Mouse (Mus musculus) gastrocnemius, postnatal 4 days (tissue): ENCODE results near the gene Fam114a2. TPM values are rescaled to one million over a fixed set of nuclear protein-coding genes. Genes with fewer than 3 reads are reported as not detected.

Experiments used
- DNase-seq, 2 experiments: peaks; one replicate each; pipeline ENCODE4 v3.0.0; 2021 to 2022; ENCODE audit warnings: low spot score in 2 of 2, mixed read lengths in 2 of 2
- total RNA-seq, 2 experiments: library from RNA; stranded (reverse); gene quantifications; 2 replicates each; pipeline ENCODE4 v1.2.3; 2021

Fam114a2 gene
- total RNA-seq, 2 experiments from 2014 or later: 36.9 to 44.9 TPM

DNA sequence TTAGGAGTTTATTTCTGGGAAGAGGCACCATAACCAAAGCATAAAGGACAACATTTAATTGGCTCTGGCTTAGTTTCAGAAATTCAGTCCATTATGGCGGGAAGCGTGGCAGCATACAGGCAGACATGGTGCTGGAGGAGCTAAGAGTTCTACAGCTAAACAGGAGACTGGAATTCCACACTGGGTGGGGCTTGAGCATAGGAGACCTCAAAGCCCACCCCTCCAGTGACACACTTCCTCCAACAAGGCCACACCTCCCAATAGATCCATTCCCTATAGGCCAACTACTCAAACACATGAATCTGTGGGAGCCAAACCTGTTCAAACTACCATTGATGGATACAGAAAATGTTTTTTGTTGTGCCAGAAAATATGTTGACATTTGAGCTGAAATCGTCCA lies 2.8 kb upstream of the Fam114a2 start:
- no peak for DNase-seq

- DNase-seq: no peak
Measured at GRCm38 (mm10) chr11:57519304-57519703, 887 bp upstream of the Fam114a2 start.

DNA sequence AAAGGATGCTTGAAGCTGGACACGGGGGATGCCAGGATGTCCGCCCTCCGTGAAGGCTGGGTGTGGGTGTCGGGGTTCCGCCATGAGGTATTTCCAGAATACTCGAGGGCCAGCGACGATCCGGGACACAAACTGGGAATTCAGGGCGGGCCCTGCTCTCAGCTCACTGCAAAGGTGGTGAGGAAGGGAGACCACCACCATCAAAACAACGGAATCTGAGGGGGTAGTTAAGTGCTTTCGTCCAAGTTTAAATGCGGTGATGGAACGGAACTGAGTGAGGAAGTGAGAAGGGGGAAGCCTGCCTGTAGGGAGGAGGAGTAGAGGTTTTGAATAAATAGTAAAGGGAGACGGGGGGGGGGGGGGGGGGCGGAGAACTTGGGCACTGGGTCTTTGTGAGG lies 333 bp upstream of the Fam114a2 start:
- DNase-seq: no peak

DNA sequence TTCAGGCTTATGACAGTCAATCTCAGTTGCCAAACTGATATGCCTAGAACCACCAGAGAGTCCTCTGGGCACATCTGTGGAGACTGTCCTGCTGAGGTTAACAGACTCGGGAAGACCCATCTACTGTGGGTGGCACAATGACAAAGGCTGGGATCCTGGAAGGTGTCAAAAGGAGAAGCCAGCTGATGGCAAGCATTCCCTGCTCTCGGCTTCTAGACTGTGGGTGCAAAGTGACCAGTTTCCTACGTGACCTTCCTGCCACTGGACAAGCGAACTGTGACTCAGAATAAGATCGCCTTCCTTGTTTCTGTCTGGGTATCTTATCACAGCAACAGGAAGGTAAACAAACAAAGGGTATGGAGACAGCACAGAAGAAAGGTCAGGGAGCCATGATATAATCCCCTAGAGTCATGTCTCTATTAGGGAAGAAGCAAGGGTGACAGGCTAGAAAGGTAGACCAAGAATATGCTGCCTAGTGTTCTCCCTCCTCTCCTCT lies 1.4 kb downstream of the Fam114a2 start:
- DNase-seq: no peak

GRCm38 (mm10) chr11:57515218-57515617 lies 3.2 kb downstream of the Fam114a2 start:
- DNase-seq: no peak

DNA sequence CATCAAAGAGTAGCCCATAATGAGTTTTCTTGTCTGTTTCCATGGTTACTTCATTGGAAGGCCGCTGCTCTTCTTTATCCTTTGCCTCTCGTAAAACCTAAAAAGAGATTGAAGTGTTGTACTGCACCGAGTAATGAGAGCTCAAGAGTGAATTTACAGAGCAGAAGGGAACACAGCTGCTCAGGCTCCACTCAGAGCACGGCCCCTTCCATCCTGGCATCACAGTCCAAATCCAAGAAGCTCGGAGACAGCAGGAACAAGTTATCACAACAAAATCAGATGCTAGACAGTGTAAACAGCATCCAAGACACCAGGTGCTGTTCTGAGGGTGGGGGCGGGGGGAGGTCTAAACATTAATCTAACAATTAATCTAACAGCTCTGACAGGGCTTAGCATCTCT lies 11.5 kb downstream of the Fam114a2 start:
- DNase-seq: no peak

DNA sequence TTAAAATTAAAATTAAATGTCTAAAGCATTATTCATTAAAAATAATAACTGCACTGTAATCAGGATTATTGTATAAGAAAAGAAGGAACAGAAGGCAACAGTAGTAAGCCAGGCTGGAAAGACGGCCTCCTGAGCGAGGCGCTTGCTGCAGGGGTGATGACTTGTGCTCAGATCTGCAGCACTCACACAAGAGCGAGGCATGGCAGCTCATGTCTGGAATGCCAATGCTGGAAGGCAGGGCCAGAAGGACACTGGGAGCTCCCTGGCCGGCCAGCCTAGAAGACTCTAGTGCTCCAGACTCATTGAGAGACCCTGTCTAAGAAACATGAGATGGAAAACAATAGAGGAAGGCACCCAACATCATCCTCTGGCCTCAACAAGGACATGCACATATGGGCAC lies 15.3 kb downstream of the Fam114a2 start:
- DNase-seq: no peak

GRCm38 (mm10) chr11:57498215-57498614 lies 20.2 kb downstream of the Fam114a2 start:
- no peak for DNase-seq

DNA sequence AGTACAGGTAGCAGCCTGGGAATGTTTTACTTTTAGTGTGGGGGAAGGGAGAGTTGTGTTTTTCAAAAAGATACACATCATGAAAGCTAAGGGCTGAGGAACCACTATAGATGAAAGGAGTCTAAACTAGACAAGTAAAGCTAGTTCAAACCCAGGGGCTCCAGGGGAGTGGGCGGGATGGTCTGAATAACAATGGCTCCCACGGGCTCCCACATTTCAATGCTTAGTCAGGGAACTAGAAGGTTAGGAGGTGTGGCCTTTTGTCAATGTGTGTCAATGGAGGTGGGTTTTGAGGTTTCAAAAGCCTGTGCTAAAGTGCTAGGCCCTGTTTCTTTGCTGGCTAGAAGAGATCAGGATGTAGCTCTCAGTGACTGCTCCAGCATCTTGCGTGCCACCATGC lies 20.7 kb downstream of the Fam114a2 start:
- DNase-seq: no peak

- no peak for DNase-seq
Measured at GRCm38 (mm10) chr11:57496462-57497039, 21.9 kb downstream of the Fam114a2 start.

DNA sequence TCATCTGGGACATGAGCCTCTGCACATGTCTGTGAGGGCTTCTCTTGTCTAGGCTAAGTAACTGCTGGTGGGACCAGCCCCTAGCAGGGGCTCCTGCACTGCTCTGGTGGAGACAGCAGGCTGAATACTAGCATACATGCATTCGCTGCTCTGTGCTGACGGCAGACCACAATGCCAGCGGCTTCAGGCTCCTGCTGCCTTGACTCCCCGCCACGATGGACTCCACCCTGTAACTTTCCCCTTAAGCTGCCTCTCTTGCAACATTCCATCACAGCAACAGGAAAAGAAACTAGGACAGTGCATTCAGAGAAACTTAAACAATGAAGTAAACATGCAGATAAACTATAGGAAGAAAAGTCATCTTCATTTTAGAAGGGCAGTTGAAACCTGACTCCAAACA lies 30.0 kb downstream of the Fam114a2 start:
- DNase-seq: no peak

- no peak for DNase-seq
Measured at GRCm38 (mm10) chr11:57478077-57478476, 40.3 kb downstream of the Fam114a2 start.

DNA sequence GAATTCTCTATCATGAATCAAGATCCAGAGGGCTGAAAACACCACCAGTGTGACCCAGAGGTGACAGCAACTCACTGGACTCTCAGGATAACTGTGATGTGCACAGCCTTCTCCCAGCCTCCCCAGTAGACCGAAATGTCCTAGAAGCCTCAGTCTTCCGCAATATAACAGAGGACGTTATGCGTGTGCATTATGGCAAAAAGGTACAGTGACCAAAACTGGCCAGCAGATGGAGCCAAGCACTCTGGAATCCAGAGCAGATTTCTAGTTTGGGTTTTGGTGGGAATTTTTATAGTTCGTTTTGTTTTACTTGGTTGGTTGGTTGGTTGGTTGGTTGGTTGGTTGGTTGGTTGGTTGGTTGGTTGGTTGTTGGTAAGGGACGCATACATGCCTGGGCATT lies 43.3 kb downstream of the Fam114a2 start:
- peak in 1 of 2 experiments; percentile 38 for DNase-seq

GRCm38 (mm10) chr11:57474296-57474941 lies 44.0 kb downstream of the Fam114a2 start:
- no peak for DNase-seq

- DNase-seq: no peak
Measured at GRCm38 (mm10) chr11:57470979-57471378, 47.4 kb downstream of the Fam114a2 start.

DNA sequence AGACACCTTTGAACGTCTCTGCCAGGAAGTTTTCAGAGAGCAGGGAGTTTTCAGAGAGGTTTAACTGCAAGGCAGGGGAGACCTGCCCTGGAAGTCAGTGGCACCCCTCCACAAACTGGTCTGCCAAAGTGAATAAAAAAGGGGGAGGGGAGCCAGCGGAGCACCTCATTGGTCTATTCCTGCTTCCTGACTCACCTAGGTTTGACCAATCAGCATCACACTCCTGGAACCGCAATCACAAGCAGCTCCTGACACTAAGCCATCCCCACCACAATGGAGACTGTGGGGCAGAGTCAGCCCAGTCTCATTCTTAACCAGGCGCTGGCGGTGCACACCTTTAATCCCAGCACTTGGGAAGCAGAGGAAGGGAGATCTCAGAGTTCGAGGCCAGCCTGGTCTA lies 48.4 kb downstream of the Fam114a2 start:
- no peak for DNase-seq

DNA sequence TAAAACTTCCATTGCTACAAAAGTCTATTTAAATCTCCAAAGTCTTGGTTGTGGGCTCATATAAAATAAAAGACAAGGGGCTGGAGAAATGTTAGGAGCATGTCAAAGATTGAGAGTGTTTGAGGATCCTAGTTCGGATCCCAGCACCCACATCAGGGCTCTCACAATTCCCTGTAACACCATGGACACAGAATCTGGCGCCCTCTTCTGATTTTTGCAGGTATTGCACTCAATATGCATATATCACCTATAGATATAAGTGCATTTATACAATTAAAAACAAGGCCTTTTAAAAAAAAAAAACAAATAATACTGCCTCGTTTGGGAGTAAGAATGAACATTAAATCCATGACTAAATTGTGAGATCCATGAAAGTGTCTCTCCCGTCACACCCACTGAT lies 49.7 kb downstream of the Fam114a2 start:
- DNase-seq: no peak

GRCm38 (mm10) chr11:57467159-57468110 lies 51.0 kb downstream of the Fam114a2 start:
- DNase-seq: peak; percentile 53 to 63

- DNase-seq: no peak
Measured at GRCm38 (mm10) chr11:57465844-57466243, 52.6 kb downstream of the Fam114a2 start.

DNA sequence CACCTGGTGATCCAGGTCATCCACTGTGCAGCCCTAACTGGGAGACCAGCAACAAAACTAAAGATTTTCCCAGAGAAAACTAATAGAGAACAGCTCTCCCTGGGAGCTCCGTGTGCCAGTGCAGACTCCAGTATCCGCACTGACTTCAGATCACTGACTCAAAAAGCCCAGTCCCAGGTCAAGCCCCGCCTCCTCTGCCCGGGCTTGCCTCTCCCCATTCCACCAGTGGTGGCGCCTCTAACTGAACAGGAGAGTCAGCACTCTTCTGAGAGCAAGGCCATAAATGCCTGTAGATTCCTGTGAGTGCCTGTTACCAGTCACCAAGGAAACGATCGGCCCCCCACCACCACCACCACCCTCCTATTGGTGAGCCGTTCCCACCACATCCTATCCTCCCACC lies 53.4 kb downstream of the Fam114a2 start:
- DNase-seq: no peak

- peak; percentile 29 to 45 for DNase-seq
Measured at GRCm38 (mm10) chr11:57459759-57460158, 58.7 kb downstream of the Fam114a2 start.

GRCm38 (mm10) chr11:57454421-57454820 lies 64.0 kb downstream of the Fam114a2 start:
- no peak for DNase-seq
